Mouse (Mus musculus) embryo, embryonic 10 days (tissue): ENCODE measurements around the gene B230118H07Rik.

ENCODE experiments used
- DNase-seq: peaks from one replicate; pipeline ENCODE4 v3.0.0-alpha.2; 2015; ENCODE audit warnings: low spot score

The B230118H07Rik gene

DNA sequence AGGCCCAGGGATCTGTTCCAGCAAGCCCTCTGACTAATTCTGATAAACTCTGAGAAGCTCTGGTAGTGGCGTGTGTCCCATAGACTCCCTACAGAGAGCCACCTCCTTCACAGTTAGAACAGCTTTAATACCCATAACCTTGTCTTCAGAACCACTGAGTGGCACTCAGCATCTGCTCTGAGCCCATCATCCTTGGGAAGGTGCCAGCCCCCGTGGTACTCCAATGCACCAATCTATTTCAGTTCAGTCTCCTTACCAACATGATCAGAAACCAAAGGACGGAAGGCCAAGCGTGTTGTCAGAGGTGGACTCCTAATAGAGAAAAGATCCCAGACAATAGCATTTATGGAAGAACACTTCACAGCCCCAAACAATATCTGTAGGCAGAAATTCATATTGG is 124.2 kb downstream of the B230118H07Rik start:
- DNase-seq = no peak

DNA sequence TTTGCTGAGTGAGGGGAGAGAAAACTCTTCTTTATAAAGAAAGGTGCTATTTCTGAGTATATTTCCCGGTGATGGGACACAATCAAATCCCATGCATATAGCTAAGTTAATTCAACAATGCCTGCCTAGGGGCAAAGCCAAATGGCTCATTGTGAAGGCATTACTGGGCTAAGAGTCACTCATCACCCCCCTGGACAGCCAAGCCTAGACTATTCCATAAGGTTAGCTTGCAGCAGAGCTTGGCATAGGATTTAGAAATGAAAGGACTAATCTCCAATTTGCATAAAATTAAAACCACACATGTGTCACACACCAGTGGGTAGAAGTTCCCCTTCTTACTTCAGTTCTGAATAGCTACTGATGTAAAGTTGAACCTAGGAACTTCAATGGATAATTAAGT is 128.8 kb downstream of the B230118H07Rik start:
- no peak for DNase-seq

DNA sequence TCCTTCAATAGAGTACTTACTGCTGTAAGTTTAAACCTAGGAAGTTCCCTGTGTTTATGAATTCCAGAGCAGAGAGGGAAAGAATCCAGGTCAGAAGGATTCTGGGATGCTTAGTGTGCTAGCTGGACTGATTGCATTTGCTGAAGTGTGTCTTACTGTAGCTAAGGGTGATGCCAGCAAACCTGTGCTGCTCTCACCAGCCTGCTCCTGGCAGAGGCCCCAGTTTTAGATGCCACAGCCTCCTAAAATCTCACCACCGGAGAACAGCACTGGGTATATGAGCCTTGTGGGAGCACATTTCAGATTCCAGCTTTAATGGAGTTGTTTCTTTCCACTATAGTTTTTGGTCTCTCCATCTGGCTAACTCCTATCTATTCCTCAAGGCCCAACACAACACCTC is 129.4 kb downstream of the B230118H07Rik start:
- DNase-seq = no peak
